Mouse (Mus musculus) CH12.LX (cell line): ENCODE results near the gene Kdelr1. TPM values are rescaled to one million over a fixed set of nuclear protein-coding genes. Genes with fewer than 3 reads are reported as not detected.

Experiments
- DNase-seq: peaks from one replicate; pipeline ENCODE4 v3.0.0-alpha.2; 2013; ENCODE audit errors: extremely low read depth
- H3K27ac ChIP-seq: 2 replicates; pipeline ENCODE4 v1.5.1; 2012; ENCODE audit warnings: low read depth, mild to moderate bottlenecking, control low read depth, moderate library complexity; ENCODE audit not compliant: insufficient read depth
- H3K27me3 ChIP-seq: replicated peaks from 2 replicates; pipeline ENCODE3; 2012; ENCODE audit warnings: inconsistent platforms
- H3K36me3 ChIP-seq, 2 experiments: replicated peaks in 1 of 2; 2 replicates each; pipeline versions ENCODE3 to v1.6.1; 2012; ENCODE audit warnings: inconsistent platforms in 1 of 2, low read length in 1 of 2, mild to moderate bottlenecking in 1 of 2, mixed read lengths in 1 of 2, moderate library complexity in 1 of 2; ENCODE audit not compliant: control insufficient read depth in 1 of 2, insufficient read depth in 1 of 2
- H3K4me1 ChIP-seq, 2 experiments: 2 replicates each; pipeline ENCODE4 v1.6.1; 2012; ENCODE audit warnings: inconsistent platforms in 1 of 2, moderate library complexity in 1 of 2; ENCODE audit not compliant: insufficient read depth in 2 of 2, control insufficient read depth in 1 of 2
- H3K4me2 ChIP-seq: 2 replicates; pipeline ENCODE4 v1.6.1; 2012; ENCODE audit warnings: low read depth, mild to moderate bottlenecking, control low read depth; ENCODE audit not compliant: poor library complexity, insufficient read depth, severe bottlenecking
- H3K4me3 ChIP-seq, 3 experiments: fragments of 150-350 bp in 1 of 3; sonication (generic) in 1 of 3; replicated peaks in 1 of 3; 2 replicates each; pipeline versions ENCODE3 to v1.5.1; 2011 to 2012; ENCODE audit warnings: low read depth in 2 of 3, low read length in 2 of 3, mild to moderate bottlenecking in 2 of 3, moderate library complexity in 2 of 3, control low read depth in 1 of 3, improper control_type of control experiment in 1 of 3, inconsistent platforms in 1 of 3, mixed read lengths in 1 of 3; ENCODE audit not compliant: poor library complexity in 1 of 3
- H3K79me2 ChIP-seq: replicated peaks from 2 replicates; pipeline ENCODE4 v1.6.1; 2012; ENCODE audit warnings: mild to moderate bottlenecking, moderate library complexity; ENCODE audit not compliant: control insufficient read depth, poor library complexity, insufficient read depth, severe bottlenecking; ENCODE audit errors: extremely low read depth
- H3K9ac ChIP-seq: 2 replicates; pipeline ENCODE4 v1.6.1; 2012; ENCODE audit warnings: low read depth, mild to moderate bottlenecking, control low read depth, moderate library complexity; ENCODE audit not compliant: insufficient read depth
- H3K9me3 ChIP-seq: replicated peaks from 2 replicates; pipeline ENCODE3; 2012; ENCODE audit warnings: low read length, inconsistent platforms, mixed read lengths
- BHLHE40 ChIP-seq: IDR thresholded peaks from 2 replicates; pipeline ENCODE4 v1.6.1; 2011; ENCODE audit warnings: mild to moderate bottlenecking, low read depth, low read length, improper control_type of control experiment
- E2F4 ChIP-seq: IDR thresholded peaks from 2 replicates; pipeline ENCODE4 v1.6.1; 2011; ENCODE audit warnings: low read depth, low read length, improper control_type of control experiment; ENCODE audit not compliant: insufficient replicate concordance
- ELF1 ChIP-seq: IDR thresholded peaks from 2 replicates; pipeline ENCODE4 v1.6.1; 2014; ENCODE audit warnings: low read depth, mild to moderate bottlenecking, inconsistent platforms, low read length, improper control_type of control experiment
- EP300 ChIP-seq: IDR thresholded peaks from 2 replicates; pipeline ENCODE4 v1.6.1; 2011; ENCODE audit warnings: low read length, improper control_type of control experiment
- IRF4 ChIP-seq: IDR thresholded peaks from 2 replicates; pipeline ENCODE4 v1.6.1; 2014; ENCODE audit warnings: low read depth, mild to moderate bottlenecking, inconsistent platforms, low read length, improper control_type of control experiment
- JUN ChIP-seq: IDR thresholded peaks from 2 replicates; pipeline ENCODE4 v1.6.1; 2011; ENCODE audit warnings: low read depth, mild to moderate bottlenecking, low read length, improper control_type of control experiment, moderate library complexity; ENCODE audit not compliant: insufficient read depth
- JUND ChIP-seq: conservative IDR thresholded peaks from 2 replicates; pipeline ENCODE4 v1.6.1; 2011; ENCODE audit warnings: low read depth, low read length, improper control_type of control experiment
- MXI1 ChIP-seq: IDR thresholded peaks from 2 replicates; pipeline ENCODE4 v1.6.1; 2011; ENCODE audit warnings: mild to moderate bottlenecking, low read depth, low read length, improper control_type of control experiment
- POLR2AphosphoS2 ChIP-seq: IDR thresholded peaks from 2 replicates; pipeline ENCODE4 v1.6.1; 2011; ENCODE audit warnings: low read depth, low read length, improper control_type of control experiment
- TCF12 ChIP-seq: IDR thresholded peaks from 2 replicates; pipeline ENCODE4 v1.6.1; 2014; ENCODE audit warnings: low read depth, mild to moderate bottlenecking, inconsistent platforms, low read length, improper control_type of control experiment
- USF2 ChIP-seq: conservative IDR thresholded peaks from 2 replicates; pipeline ENCODE4 v1.6.1; 2011; ENCODE audit warnings: low read depth, low read length, improper control_type of control experiment
- ZC3H11A ChIP-seq: IDR thresholded peaks from 2 replicates; pipeline ENCODE4 v1.6.1; 2012; ENCODE audit warnings: low read depth, mild to moderate bottlenecking, inconsistent platforms, low read length, improper control_type of control experiment
- ZKSCAN1 ChIP-seq: IDR thresholded peaks from 2 replicates; pipeline ENCODE4 v1.6.1; 2012; ENCODE audit warnings: low read depth, inconsistent platforms, low read length, improper control_type of control experiment, borderline replicate concordance
- ZNF384 ChIP-seq: IDR thresholded peaks from 2 replicates; pipeline ENCODE4 v1.6.1; 2012; ENCODE audit warnings: low read depth, low read length, improper control_type of control experiment, inconsistent platforms
- dilution Hi-C: fragments of 300-500 bp; cut with MboI; formaldehyde crosslinking; loops from 2 replicates; pipeline ENCODE4 v1.14.3; 2020; ENCODE audit warnings: low sequenced_read_pairs; ENCODE audit not compliant: extremely low pct_unique_long_range_greater_than_20kb, extremely low pct_ligation_motif_present
- in situ Hi-C: fragments of 300-500 bp; cut with MboI; formaldehyde crosslinking; loops from 3 replicates; pipeline ENCODE4 v1.14.3; 2019; ENCODE audit warnings: low sequenced_read_pairs, low pct_ligation_motif_present, low pct_unique_long_range_greater_than_20kb, mixed read lengths
- polyA plus RNA-seq: library from polyadenylated mRNA; unstranded; fragments of >175 nt; gene quantifications from 2 replicates; pipeline ENCODE4 v1.2.1, GENCODE M21; 2012; ENCODE audit warnings: low read depth; ENCODE audit not compliant: insufficient read length
- total RNA-seq, 2 experiments: library from RNA; depleted of rRNA; stranded (reverse); fragments of 300-350 nt in 1 of 2; fragments of >200 nt in 1 of 2; gene quantifications; 2 replicates each; pipeline ENCODE4 v1.2.3; 2012 to 2014

The Kdelr1 gene
- total and polyA plus RNA-seq, 3 experiments = 59.7 to 80.5 (median 66.9) TPM

GRCm38 (mm10) chr7:45850661-45851060 is 21.9 kb upstream of the Kdelr1 start:
- H3K27ac ChIP-seq = no peak overlapping the region
- H3K4me3 ChIP-seq = no peak overlapping the region
- no peaks in the 10 kb centered on the region for H3K79me2 ChIP-seq
- no peak overlapping the region for H3K4me2 ChIP-seq
- H3K9ac ChIP-seq = no peak overlapping the region
- dilution Hi-C loops = no loop called here
- no peaks in the 10 kb centered on the region; a peak in 1 of 4 replicates for H3K4me1 ChIP-seq
- peaks cover 19% of the 10 kb centered on the region for H3K27me3 ChIP-seq
- DNase-seq = no peak
- in situ Hi-C loops = no loop called here
- no peaks in the 10 kb centered on the region for H3K36me3 ChIP-seq
- no peaks in the 10 kb centered on the region for H3K9me3 ChIP-seq
- TF ChIP-seq BHLHE40 = no peak
- TF ChIP-seq JUND = no peak
- TF ChIP-seq USF2 = no peak
- TF ChIP-seq ELF1 = no peak
- TF ChIP-seq ZKSCAN1 = no peak
- no peak for TF ChIP-seq ZNF384
- no peak for TF ChIP-seq MXI1
- TF ChIP-seq E2F4 = no peak
- no peak for TF ChIP-seq TCF12
- TF ChIP-seq ZC3H11A = no peak
- TF ChIP-seq EP300 = no peak
- no peak for TF ChIP-seq POLR2AphosphoS2
- no peak for TF ChIP-seq IRF4
- TF ChIP-seq, all 38 proteins: peak for 0

GRCm38 (mm10) chr7:45853089-45853488 is 19.5 kb upstream of the Kdelr1 start:
- no peaks in the 10 kb centered on the region for H3K36me3 ChIP-seq
- H3K4me3 ChIP-seq = no peak overlapping the region
- no peak for DNase-seq
- no peaks in the 10 kb centered on the region; a peak in 1 of 4 replicates for H3K4me1 ChIP-seq
- H3K9me3 ChIP-seq = no peaks in the 10 kb centered on the region
- H3K27me3 ChIP-seq = peaks cover 32% of the 10 kb centered on the region
- H3K79me2 ChIP-seq = no peaks in the 10 kb centered on the region
- dilution Hi-C loops = no loop called here
- TF ChIP-seq JUN = no peak
- H3K27ac ChIP-seq = no peak overlapping the region
- H3K9ac ChIP-seq = no peak overlapping the region
- in situ Hi-C loops = no loop called here
- no peak overlapping the region for H3K4me2 ChIP-seq
